Mouse (Mus musculus): Measurements from ENCODE around the gene Lrg1.

GRCm38 (mm10) chr17:56079921-56080320, 41.9 kb downstream of the Lrg1 start:
- no peak for TF ChIP-seq CTCF (conservative IDR thresholded peaks at IDR 0.05; ENCODE audit: insufficient read depth, insufficient read length, low read depth, low read length)
- no peak for TF ChIP-seq POLR2A (IDR thresholded peaks at IDR 0.05; ENCODE audit: low read depth, low read length)
